In genomic region chr4:58139764-58140556, GRCm38 (mm10) we compare ENCODE assay signal across 19 mouse cellular contexts.
"Had no signal": no experiment of that assay in that cellular context is flagged by ENCODE, and none has a peak within 500 bp of the region (broad histone marks: within the 10 kb centered on the region; RNA-seq: fewer than 3 reads in every experiment).

No protein-coding gene starts in this region.

- H3K27me3 ChIP-seq: liver, embryonic 12.5 days; midbrain, embryonic 12.5 days; neural tube, embryonic 13.5 days; neural tube, embryonic 15.5 days had no signal

- DNase-seq: lung, postnatal 4 days; midbrain, embryonic 14.5 days; retina, postnatal 1 day; right cerebral cortex, adult 18-20 months; right cerebral cortex, postnatal 25 days; right cerebral cortex, postnatal 4 days; spleen, adult 18-20 months; thymus, adult 18-20 months; thymus, postnatal 14 days; thymus, postnatal 36 days had no signal

- ATAC-seq: liver, embryonic 12.5 days; lung, postnatal 0 days; midbrain, embryonic 16.5 days had no signal

- H3K36me3 ChIP-seq: liver, embryonic 12.5 days; midbrain, embryonic 10.5 days; midbrain, embryonic 12.5 days; neural tube, embryonic 13.5 days; neural tube, embryonic 15.5 days had no signal

- H3K4me3 ChIP-seq: liver, embryonic 12.5 days; midbrain, embryonic 10.5 days; midbrain, embryonic 12.5 days; myocyte; neural tube, embryonic 13.5 days; neural tube, embryonic 15.5 days had no signal

- H3K4me2 ChIP-seq: liver, embryonic 12.5 days; midbrain, embryonic 12.5 days; neural tube, embryonic 13.5 days; neural tube, embryonic 15.5 days had no signal

- H3K4me1 ChIP-seq: liver, embryonic 12.5 days; midbrain, embryonic 10.5 days; midbrain, embryonic 12.5 days had no signal

- H3K27ac ChIP-seq: liver, embryonic 12.5 days; liver, embryonic 14.5 days; midbrain, embryonic 10.5 days; midbrain, embryonic 12.5 days; neural tube, embryonic 13.5 days; neural tube, embryonic 15.5 days had no signal

- H3K9ac ChIP-seq: liver, embryonic 12.5 days; liver, embryonic 14.5 days; midbrain, embryonic 12.5 days; neural tube, embryonic 13.5 days; neural tube, embryonic 15.5 days had no signal

- H3K9me3 ChIP-seq: liver, embryonic 12.5 days; midbrain, embryonic 10.5 days; midbrain, embryonic 12.5 days; neural tube, embryonic 13.5 days; neural tube, embryonic 15.5 days had no signal
